Mouse (Mus musculus) left cerebral cortex, adult 2 months (tissue): Measurements from ENCODE around the gene Ppm1k. TPM values are rescaled to one million over a fixed set of nuclear protein-coding genes. Genes with fewer than 3 reads are reported as not detected.

ENCODE experiments used
- DNase-seq, 2 experiments: peaks; one replicate each; pipeline ENCODE4 v3.0.0; 2021 to 2022; ENCODE audit warnings: low spot score in 2 of 2, mixed read lengths in 1 of 2; ENCODE audit errors: extremely low spot score in 1 of 2
- H3K27ac ChIP-seq: fragments of 200-600 bp; 2 replicates; pipeline ENCODE4 v1.8.1; 2022
- H3K4me3 ChIP-seq: fragments of 200-600 bp; 2 replicates; pipeline ENCODE4 v1.8.1; 2022
- CTCF ChIP-seq: fragments of 200-600 bp; IDR thresholded peaks from 2 replicates; pipeline ENCODE4 v1.8.1; 2022; ENCODE audit warnings: antibody characterized with exemption, mild to moderate bottlenecking, moderate library complexity
- intact Hi-C: fragments of 180-260 bp; cut with DNase I; formaldehyde crosslinking; loops from one replicate; pipeline ENCODE4 v1.15.1; 2025
- long read RNA-seq, 2 experiments: library from polyadenylated mRNA; stranded (forward); transcript quantifications; one replicate each; pipeline ENCODE4 v2.0.0; 2021; ENCODE audit warnings: borderline mapping rate in 2 of 2
- total RNA-seq, 2 experiments: library from RNA; stranded (reverse); gene quantifications; 2 replicates each; pipeline ENCODE4 v1.2.3; 2021

Ppm1k gene
- total RNA-seq: 10 to 100 TPM; 77.1 to 78.1 TPM
- long read RNA-seq, experiment 1, full-length matches to known transcripts: 4 of 15 reads
- long read RNA-seq, experiment 1, partial matches to known transcripts: 7 of 15 reads
- long read RNA-seq, experiment 1, other reads (novel, unspliced or antisense): 4 of 15 reads
- long read RNA-seq, experiment 2, full-length matches to known transcripts: 4 of 7 reads
- long read RNA-seq, experiment 2, partial matches to known transcripts: 2 of 7 reads
- long read RNA-seq, experiment 2, other reads (novel, unspliced or antisense): 1 of 7 reads

GRCm38 (mm10) chr6:57535386-57535936 is at the start of gene Ppm1k:
TSS of gene Ppm1k (minus strand) at chr6:57535468.
- H3K4me3 ChIP-seq: peak within 1 kb of the TSS; percentile 86
- no peak; the same call in 1 of the 2 replicates for TF ChIP-seq CTCF
- intact Hi-C loops: loop anchor here (2.0 to 10.0 kb wide), 6 partner anchors 23 to 738 kb away; partner anchors contain the start of genes Herc6, Kbtbd2, Lancl2 and Vmn1r4
- DNase-seq: peak; percentile 96 to 98
- peak within 1 kb of the TSS; percentile 83 for H3K27ac ChIP-seq

- Histone ChIP-seq H3K4me3 (peak overlapping the region; percentile 4; the same call in 1 of the 2 replicates), H3K27ac (no peak overlapping the region)
- no peak for DNase-seq
- TF ChIP-seq CTCF: no peak
- intact Hi-C loops: loop anchor here (5.0 kb wide), 1 partner anchor 120 kb away; the partner anchor contains the start of gene Lancl2
Observed at GRCm38 (mm10) chr6:57582356-57582755, 47.1 kb upstream of the Ppm1k start.

- intact Hi-C loops: loop anchor here (2.0 to 5.0 kb wide), 2 partner anchors 47 to 121 kb away; partner anchors contain the start of genes Lancl2 and Ppm1k
- no peak for DNase-seq
- peak overlapping the region; percentile 91 for H3K4me3 ChIP-seq
- TF ChIP-seq CTCF: no peak
- no peak overlapping the region for H3K27ac ChIP-seq
Observed at GRCm38 (mm10) chr6:57581595-57581994, 46.3 kb upstream of the Ppm1k start.

- intact Hi-C loops: loop anchor here (2.0 to 5.0 kb wide), 2 partner anchors 46 to 121 kb away; partner anchors contain the start of genes Lancl2 and Ppm1k
Observed at GRCm38 (mm10) chr6:57580881-57581548, 45.7 kb upstream of the Ppm1k start, which contains the start of gene Herc6. TSS of gene Herc6 (plus strand) at chr6:57581000.

GRCm38 (mm10) chr6:57571587-57571986 is 36.3 kb upstream of the Ppm1k start:
- no peak for TF ChIP-seq CTCF
- no peak overlapping the region for H3K27ac ChIP-seq
- DNase-seq: no peak
- H3K4me3 ChIP-seq: no peak overlapping the region
- intact Hi-C loops: loop anchor here (10.0 kb wide), 1 partner anchor 647 kb away; the partner anchor contains the start of genes Nt5c3 and Vmn1r4

More at GRCm38 (mm10) chr6:57580881-57581548, 45.7 kb upstream of the Ppm1k start, which contains the start of gene Herc6:
- Histone ChIP-seq H3K4me3 (peak within 1 kb of the TSS; percentile 91), H3K27ac (peak within 1 kb of the TSS; percentile 88)
- DNase-seq: peak; percentile 53 to 69
- no peak for TF ChIP-seq CTCF

GRCm38 (mm10) chr6:57570170-57570974 is 35.1 kb upstream of the Ppm1k start:
- DNase-seq: peak; percentile 30 to 31
- H3K4me3 ChIP-seq: no peak overlapping the region
- intact Hi-C loops: loop anchor here (1.0 to 10.0 kb wide), 3 partner anchors 139 to 762 kb away; partner anchors contain the start of genes Nt5c3 and Vmn1r4
- peak; percentile 76 for TF ChIP-seq CTCF
- no peak overlapping the region for H3K27ac ChIP-seq

- intact Hi-C loops: no loop called here
- no peak for TF ChIP-seq CTCF
- Histone ChIP-seq H3K4me3 (no peak overlapping the region), H3K27ac (no peak overlapping the region)
- no peak for DNase-seq
Observed at GRCm38 (mm10) chr6:57567630-57568029, 32.4 kb upstream of the Ppm1k start.

GRCm38 (mm10) chr6:57565452-57565851 is 30.2 kb upstream of the Ppm1k start:
- Histone ChIP-seq H3K27ac (no peak overlapping the region), H3K4me3 (no peak overlapping the region)
- TF ChIP-seq CTCF: no peak
- DNase-seq: no peak
- intact Hi-C loops: no loop called here

- no peak overlapping the region for H3K4me3 ChIP-seq
- no peak for DNase-seq
- H3K27ac ChIP-seq: no peak overlapping the region
- TF ChIP-seq CTCF: no peak
- intact Hi-C loops: no loop called here
Observed at GRCm38 (mm10) chr6:57563454-57563853, 28.2 kb upstream of the Ppm1k start.

- TF ChIP-seq CTCF: no peak
- no peak for DNase-seq
- intact Hi-C loops: no loop called here
- Histone ChIP-seq H3K27ac (no peak overlapping the region), H3K4me3 (no peak overlapping the region)
Observed at GRCm38 (mm10) chr6:57557796-57558317, 22.6 kb upstream of the Ppm1k start.
